ENCODE assay signal across 14 mouse cellular contexts in genomic region chr4:41096169-41096568, GRCm38 (mm10). TPM values are rescaled to one million over a fixed set of nuclear protein-coding genes. Genes with fewer than 3 reads are reported as not detected.
DNase-seq lines count a peak whose midpoint lies in the region; ATAC-seq and TF ChIP-seq lines count a peak whose summit lies in the region.
"Had no signal": no experiment of that assay in that cellular context is flagged by ENCODE, and none has a peak within 500 bp of the region (broad histone marks: within the 10 kb centered on the region; RNA-seq: fewer than 3 reads in every experiment).

No protein-coding gene starts in this region.

- peaks cover 24 to 28% of the 10 kb centered on the region in 2 experiments for H3K4me1 ChIP-seq in liver, embryonic 14.5 days (replicated peaks; ENCODE audit: control insufficient read depth in 2 of 2, insufficient read depth in 2 of 2, low read length in 1 of 2)

- no peak for ATAC-seq in liver, embryonic 14.5 days (ENCODE audit: insufficient read depth)

- no peak for TF ChIP-seq CTCF in liver, embryonic 14.5 days (IDR thresholded peaks at IDR 0.05; ENCODE audit: low read depth)

- H3K4me2 ChIP-seq in liver, embryonic 14.5 days (ENCODE audit: low read depth), result peak overlapping the region; percentile 81
- H3K4me2 ChIP-seq: hindbrain, embryonic 15.5 days; limb, embryonic 12.5 days had no signal

- peak overlapping the region; percentile 59 for H3K9ac ChIP-seq in liver, embryonic 14.5 days (replicated peaks)
- H3K9ac ChIP-seq: hindbrain, embryonic 15.5 days; limb, embryonic 12.5 days had no signal

- H3K27ac ChIP-seq in liver, embryonic 14.5 days, result no peak overlapping the region; the same call in none of the 2 replicates
- H3K27ac ChIP-seq: hindbrain, embryonic 15.5 days; limb, embryonic 12.5 days had no signal

- peaks cover 22% of the 10 kb centered on the region for H3K27me3 ChIP-seq in liver, embryonic 14.5 days (ENCODE audit: control insufficient read depth, insufficient read depth, low read length)

- no peak for TF ChIP-seq EP300 in liver, embryonic 14.5 days (IDR thresholded peaks at IDR 0.05; ENCODE audit: low read depth)

- H3K9me3 ChIP-seq in liver, embryonic 14.5 days (ENCODE audit: control insufficient read depth, low read length), result no peaks in the 10 kb centered on the region
- H3K9me3 ChIP-seq: hindbrain, embryonic 15.5 days; limb, embryonic 12.5 days had no signal

- 54% methylated on average over 8 of the region's 8 CpGs for WGBS in liver, embryonic 14.5 days (ENCODE audit: insufficient replicate concordance)

- H3K4me3 ChIP-seq in liver, embryonic 14.5 days (ENCODE audit: insufficient read depth in 1 of 2, low read depth in 2 of 2, low read length in 2 of 2), result peak overlapping the region; percentile 62 to 68
- H3K4me3 ChIP-seq: hindbrain, embryonic 15.5 days; limb, embryonic 12.5 days had no signal

- H3K36me3 ChIP-seq in liver, embryonic 14.5 days (replicated peaks; ENCODE audit: control insufficient read depth, insufficient read depth, low read depth), result no peaks in the 10 kb centered on the region
- H3K36me3 ChIP-seq: hindbrain, embryonic 15.5 days; limb, embryonic 12.5 days had no signal

- peak; percentile 39 for DNase-seq in adrenal gland, postnatal 14 days
- no peak for DNase-seq in adrenal gland, adult 8-10 months
- DNase-seq in urinary bladder, postnatal 14 days (ENCODE audit: low spot score), result peak; percentile 67
- no peak for DNase-seq in urinary bladder, adult 2 months (ENCODE audit: low spot score)
- DNase-seq in liver, embryonic 14.5 days (ENCODE audit: low read depth in 3 of 3, low spot score in 3 of 3), result no peak
- no peak for DNase-seq in thymus, postnatal 0 days (ENCODE audit: low spot score)
- no peak for DNase-seq in layer of hippocampus, postnatal 10 days (ENCODE audit: low spot score in 2 of 2)
- DNase-seq in left cerebral cortex, adult 9 months (ENCODE audit: low spot score in 2 of 2), result no peak
- DNase-seq: right cerebral cortex, postnatal 14 days had no signal

RNA-seq across cellular contexts. Expression of gene Aqp3, which starts 1.8 kb away (rescaled TPM):
- total RNA-seq in adrenal gland, postnatal 14 days (2021), result 2.7 TPM in 1 of 2 replicates, not detected in the other
- under 1 TPM in 2 of 4 experiments, not detected in 2; 0.16 to 0.31 TPM for total RNA-seq in adrenal gland, adult 8-10 months (2022)
- polyA plus RNA-seq in urinary bladder, adult 2 months (2012; rRNA removed), result 516 and 601 TPM in 2 replicates
- 15.6 and 18.3 TPM in 2 replicates for polyA plus RNA-seq in liver, embryonic 14.5 days (2012; rRNA removed)
- polyA plus RNA-seq in liver, embryonic 14.5 days (2014; fragmentation: Nextera tagmentation; extraction: Ambion mirVana), result 5.8 and 8.7 TPM in 2 replicates
- 5.6 and 9.1 TPM in 2 replicates for polyA plus RNA-seq in thymus, postnatal 0 days (2015; fragmentation: Nextera tagmentation; extraction: Ambion mirVana)
- total RNA-seq in layer of hippocampus, postnatal 10 days (2021), result under 1 TPM in 1 of 2 experiments, not detected in 1; 0.67 TPM
- total RNA-seq: gastrocnemius, adult 8-10 months had no signal

RNA-seq across cellular contexts. Expression of gene Nol6, which starts 28.1 kb away (rescaled TPM):
- total RNA-seq in adrenal gland, postnatal 14 days (2021), result 45.2 and 49.5 TPM in 2 replicates
- 10 to 100 TPM; 61.8 to 79.3 (median 70.7) TPM for total RNA-seq in adrenal gland, adult 8-10 months (2022)
- polyA plus RNA-seq in urinary bladder, adult 2 months (2012; rRNA removed), result 25.9 and 29.9 TPM in 2 replicates
- 9.4 and 9.5 TPM in 2 replicates for polyA plus RNA-seq in liver, embryonic 14.5 days (2012; rRNA removed)
- polyA plus RNA-seq in liver, embryonic 14.5 days (2014; fragmentation: Nextera tagmentation; extraction: Ambion mirVana), result 8.5 and 10.2 TPM in 2 replicates
- polyA plus RNA-seq in thymus, postnatal 0 days (2015; fragmentation: Nextera tagmentation; extraction: Ambion mirVana), result 12.1 and 15.8 TPM in 2 replicates
- total RNA-seq in layer of hippocampus, postnatal 10 days (2021), result 10 to 100 TPM; 86.2 to 87.7 TPM

RNA-seq across cellular contexts. Expression of gene Ube2r2, which starts 39.4 kb away (rescaled TPM):
- 102 and 113 TPM in 2 replicates for total RNA-seq in adrenal gland, postnatal 14 days (2021)
- total RNA-seq in adrenal gland, adult 8-10 months (2022), result 100 to 1,000 TPM in 3 of 4 experiments, 10 to 100 TPM in 1; 94.5 to 119 (median 105) TPM
- 217 and 240 TPM in 2 replicates for polyA plus RNA-seq in urinary bladder, adult 2 months (2012; rRNA removed)
- polyA plus RNA-seq in liver, embryonic 14.5 days (2012; rRNA removed), result 14.7 and 44.4 TPM in 2 replicates
- polyA plus RNA-seq in liver, embryonic 14.5 days (2014; fragmentation: Nextera tagmentation; extraction: Ambion mirVana), result 31.9 and 38.4 TPM in 2 replicates
- 50.9 and 56.1 TPM in 2 replicates for polyA plus RNA-seq in thymus, postnatal 0 days (2015; fragmentation: Nextera tagmentation; extraction: Ambion mirVana)
- 10 to 100 TPM; 84.2 to 84.4 TPM for total RNA-seq in layer of hippocampus, postnatal 10 days (2021)

RNA-seq across cellular contexts. Expression of gene Aqp7, which starts 48.2 kb away (rescaled TPM):
- total RNA-seq in adrenal gland, postnatal 14 days (2021), result 62.7 and 67.7 TPM in 2 replicates
- total RNA-seq in adrenal gland, adult 8-10 months (2022), result 10 to 100 TPM in 3 of 4 experiments, 1 to 10 TPM in 1; 7.3 to 30.3 (median 14.6) TPM
- polyA plus RNA-seq in urinary bladder, adult 2 months (2012; rRNA removed), result 1.6 and 2.4 TPM in 2 replicates
- 1.1 and 1.4 TPM in 2 replicates for polyA plus RNA-seq in liver, embryonic 14.5 days (2012; rRNA removed)
- polyA plus RNA-seq in liver, embryonic 14.5 days (2014; fragmentation: Nextera tagmentation; extraction: Ambion mirVana), result 0.50 and 0.59 TPM in 2 replicates
- polyA plus RNA-seq in thymus, postnatal 0 days (2015; fragmentation: Nextera tagmentation; extraction: Ambion mirVana), result 0.86 and 1.7 TPM in 2 replicates
- under 1 TPM in 1 of 2 experiments, not detected in 1; 0.20 TPM for total RNA-seq in layer of hippocampus, postnatal 10 days (2021)
- total RNA-seq: monocyte, adult 5-6 weeks had no signal
- polyA plus RNA-seq: brain, embryonic 14.5 days; hindbrain, embryonic 15.5 days; limb, embryonic 12.5 days had no signal

Comparison
In these comparisons a context has a peak if more than half of its experiments do, and no peak if none do; other contexts are left out.
1. DNase-seq: peak in adrenal gland, postnatal 14 days (single experiment) and urinary bladder, postnatal 14 days (single experiment); none in adrenal gland, adult 8-10 months (single experiment), urinary bladder, adult 2 months (single experiment), liver, embryonic 14.5 days (0 of 3), thymus, postnatal 0 days (single experiment), layer of hippocampus, postnatal 10 days (0 of 2) and left cerebral cortex, adult 9 months (0 of 2).